Mouse (Mus musculus) bone marrow macrophage, adult 2 months (primary cell): Measurements from ENCODE around the gene Cst13. TPM values are rescaled to one million over a fixed set of nuclear protein-coding genes. Genes with fewer than 3 reads are reported as not detected.

Experiments
- H3K27ac ChIP-seq: 2 replicates; pipeline ENCODE4 v1.5.1; 2012; ENCODE audit warnings: low read depth, low read length; ENCODE audit not compliant: insufficient read depth
- H3K4me1 ChIP-seq: 2 replicates; pipeline ENCODE4 v1.6.1; 2012; ENCODE audit warnings: low read length; ENCODE audit not compliant: control insufficient read depth, insufficient read depth
- H3K4me3 ChIP-seq: 2 replicates; pipeline ENCODE4 v1.5.1; 2012; ENCODE audit warnings: mild to moderate bottlenecking, low read length, moderate library complexity; ENCODE audit not compliant: insufficient read depth
- CTCF ChIP-seq: IDR thresholded peaks from 2 replicates; pipeline ENCODE4 v1.5.1; 2012; ENCODE audit warnings: low read depth, mild to moderate bottlenecking, low read length, moderate library complexity
- POLR2A ChIP-seq: IDR thresholded peaks from 2 replicates; pipeline ENCODE4 v1.6.1; 2012; ENCODE audit warnings: mild to moderate bottlenecking, low read depth, low read length, borderline replicate concordance
- polyA plus RNA-seq: library from polyadenylated mRNA; stranded (reverse); fragments of >200 nt; gene quantifications from 2 replicates; pipeline ENCODE4 v1.2.4, GENCODE M21; 2012; ENCODE audit not compliant: missing spikeins, insufficient read depth, insufficient read length

The Cst13 gene
- polyA plus RNA-seq, 1 experiment, result not detected

GRCm38 (mm10) chr2:148839224-148839623 lies 19.3 kb downstream of the Cst13 start:
- Histone ChIP-seq H3K27ac (no peak overlapping the region), H3K4me1 (no peaks in the 10 kb centered on the region), H3K4me3 (no peak overlapping the region)
- TF ChIP-seq CTCF (no peak), POLR2A (no peak)

- TF ChIP-seq POLR2A (no peak), CTCF (peak; percentile 89)
- H3K4me1 ChIP-seq, result peaks cover 10% of the 10 kb centered on the region
- no peak overlapping the region for H3K27ac ChIP-seq
- H3K4me3 ChIP-seq, result no peak overlapping the region
Observed at GRCm38 (mm10) chr2:148851116-148851906, 31.4 kb downstream of the Cst13 start.

- no peak for TF ChIP-seq POLR2A
- TF ChIP-seq CTCF, result no peak
- H3K4me3 ChIP-seq, result peak overlapping the region; percentile 44
- H3K4me1 ChIP-seq, result peaks cover 46% of the 10 kb centered on the region
- peak overlapping the region; percentile 88 for H3K27ac ChIP-seq
Observed at GRCm38 (mm10) chr2:148856630-148857400, 36.9 kb downstream of the Cst13 start.

GRCm38 (mm10) chr2:148857506-148857905 lies 37.6 kb downstream of the Cst13 start:
- Histone ChIP-seq H3K27ac (peak overlapping the region; percentile 88), H3K4me3 (peak overlapping the region; percentile 27; the same call in 1 of the 2 replicates), H3K4me1 (peaks cover 46% of the 10 kb centered on the region)
- TF ChIP-seq POLR2A (no peak), CTCF (no peak)

GRCm38 (mm10) chr2:148860993-148861392 lies 41.1 kb downstream of the Cst13 start:
- Histone ChIP-seq H3K27ac (0 out of 2 replicates have a peak overlapping the region, but pooled peaks have one; percentile 28), H3K4me1 (peaks cover 47% of the 10 kb centered on the region), H3K4me3 (no peak overlapping the region)
- TF ChIP-seq CTCF, result no peak
- TF ChIP-seq POLR2A, result no peak

- H3K27ac ChIP-seq, result no peak overlapping the region
- TF ChIP-seq POLR2A (no peak), CTCF (no peak)
- peaks cover 43% of the 10 kb centered on the region for H3K4me1 ChIP-seq
- H3K4me3 ChIP-seq, result no peak overlapping the region
Observed at GRCm38 (mm10) chr2:148861693-148862092, 41.8 kb downstream of the Cst13 start.

GRCm38 (mm10) chr2:148864966-148865365 lies 45.1 kb downstream of the Cst13 start, which contains the start of gene 9230104L09Rik:
TSS of gene 9230104L09Rik (minus strand) at chr2:148865038.
- no peak for TF ChIP-seq POLR2A
- Histone ChIP-seq H3K4me1 (peaks cover 26% of the 10 kb centered on the region), H3K27ac (no peak within 1 kb of the TSS), H3K4me3 (no peak within 1 kb of the TSS)

GRCm38 (mm10) chr2:148868959-148869358 lies 49.1 kb downstream of the Cst13 start:
- no peak overlapping the region for H3K4me3 ChIP-seq
- TF ChIP-seq POLR2A (no peak), CTCF (no peak)
- H3K4me1 ChIP-seq, result peaks cover 20% of the 10 kb centered on the region
- no peak overlapping the region for H3K27ac ChIP-seq

- TF ChIP-seq CTCF (no peak), POLR2A (no peak)
- peaks cover 11% of the 10 kb centered on the region for H3K4me1 ChIP-seq
Observed at GRCm38 (mm10) chr2:148870526-148870925, 50.6 kb downstream of the Cst13 start.

GRCm38 (mm10) chr2:148872860-148873259 lies 53.0 kb downstream of the Cst13 start:
- Histone ChIP-seq H3K4me3 (peak overlapping the region; percentile 75), H3K4me1 (peaks cover 26% of the 10 kb centered on the region), H3K27ac (peak overlapping the region; percentile 84)
- TF ChIP-seq CTCF (no peak), POLR2A (no peak)

More at GRCm38 (mm10) chr2:148870526-148870925, 50.6 kb downstream of the Cst13 start:
- Histone ChIP-seq H3K27ac (no peak overlapping the region), H3K4me3 (no peak overlapping the region)
